In genomic region chr6:46080236-46080635, GRCm38 (mm10) we compare ENCODE assay signal across 19 mouse cellular contexts.
DNase-seq lines count a peak whose midpoint lies in the region; ATAC-seq lines count a peak whose summit lies in the region.
"Had no signal": no experiment of that assay in that cellular context is flagged by ENCODE, and none has a peak within 500 bp of the region (broad histone marks: within the 10 kb centered on the region; RNA-seq: fewer than 3 reads in every experiment).

No protein-coding gene starts in this region.

- H3K4me1 ChIP-seq in midbrain, embryonic 12.5 days: no peaks in the 10 kb centered on the region
- H3K4me1 ChIP-seq in midbrain, embryonic 14.5 days (ENCODE audit: control insufficient read depth, insufficient read depth, low read length): no peaks in the 10 kb centered on the region
- H3K4me1 ChIP-seq in forebrain, embryonic 12.5 days: no peaks in the 10 kb centered on the region
- H3K4me1 ChIP-seq: embryonic facial prominence, embryonic 15.5 days; heart, embryonic 12.5 days; intestine, embryonic 15.5 days; lung, embryonic 15.5 days had no signal

- H3K9me3 ChIP-seq in midbrain, embryonic 12.5 days: no peaks in the 10 kb centered on the region
- H3K9me3 ChIP-seq in midbrain, embryonic 14.5 days (ENCODE audit: control insufficient read depth, low read length): no peaks in the 10 kb centered on the region
- no peaks in the 10 kb centered on the region for H3K9me3 ChIP-seq in forebrain, embryonic 12.5 days
- H3K9me3 ChIP-seq: embryonic facial prominence, embryonic 15.5 days; heart, embryonic 12.5 days; intestine, embryonic 15.5 days; lung, embryonic 15.5 days had no signal

- no peak overlapping the region for H3K27ac ChIP-seq in midbrain, embryonic 12.5 days (replicated peaks)
- H3K27ac ChIP-seq in midbrain, embryonic 14.5 days (replicated peaks; ENCODE audit: low read depth, low read length): no peak overlapping the region
- no peak overlapping the region for H3K27ac ChIP-seq in forebrain, embryonic 12.5 days
- H3K27ac ChIP-seq: embryonic facial prominence, embryonic 15.5 days; hindbrain, embryonic 14.5 days; intestine, embryonic 15.5 days; liver, embryonic 14.5 days; lung, embryonic 15.5 days had no signal

- ATAC-seq in midbrain, embryonic 12.5 days (ENCODE audit: low FRiP score, low read depth): 0 out of 2 replicates have a peak, but pooled peaks have one; percentile 44
- no peak for ATAC-seq in midbrain, embryonic 14.5 days (ENCODE audit: low FRiP score, low TSS enrichment)
- ATAC-seq in forebrain, embryonic 12.5 days (ENCODE audit: low FRiP score): peak; percentile 77
- ATAC-seq: intestine, embryonic 15.5 days had no signal

- H3K36me3 ChIP-seq in midbrain, embryonic 12.5 days: no peaks in the 10 kb centered on the region
- H3K36me3 ChIP-seq in midbrain, embryonic 14.5 days (ENCODE audit: control insufficient read depth, insufficient read depth, low read length): no peaks in the 10 kb centered on the region
- H3K36me3 ChIP-seq in forebrain, embryonic 12.5 days (replicated peaks): no peaks in the 10 kb centered on the region
- H3K36me3 ChIP-seq: embryonic facial prominence, embryonic 15.5 days; heart, embryonic 12.5 days; intestine, embryonic 15.5 days; lung, embryonic 15.5 days had no signal

- no peaks in the 10 kb centered on the region for H3K27me3 ChIP-seq in midbrain, embryonic 12.5 days
- H3K27me3 ChIP-seq in midbrain, embryonic 14.5 days (ENCODE audit: control insufficient read depth, insufficient read depth, low read length): no peaks in the 10 kb centered on the region
- H3K27me3 ChIP-seq in forebrain, embryonic 12.5 days: no peaks in the 10 kb centered on the region
- H3K27me3 ChIP-seq: embryonic facial prominence, embryonic 15.5 days; heart, embryonic 12.5 days; intestine, embryonic 15.5 days; lung, embryonic 15.5 days had no signal

- H3K4me3 ChIP-seq in midbrain, embryonic 12.5 days: no peak overlapping the region
- no peak overlapping the region for H3K4me3 ChIP-seq in midbrain, embryonic 14.5 days (replicated peaks; ENCODE audit: low read depth, low read length)
- H3K4me3 ChIP-seq in forebrain, embryonic 12.5 days (replicated peaks): no peak overlapping the region
- H3K4me3 ChIP-seq: embryonic facial prominence, embryonic 15.5 days; heart, embryonic 12.5 days; intestine, embryonic 15.5 days; lung, embryonic 15.5 days had no signal

- no peak overlapping the region for H3K4me2 ChIP-seq in midbrain, embryonic 12.5 days (replicated peaks)
- H3K4me2 ChIP-seq in midbrain, embryonic 14.5 days (ENCODE audit: low read length): no peak overlapping the region
- no peak overlapping the region for H3K4me2 ChIP-seq in forebrain, embryonic 12.5 days
- H3K4me2 ChIP-seq: embryonic facial prominence, embryonic 15.5 days; heart, embryonic 12.5 days; hindbrain, embryonic 14.5 days; intestine, embryonic 15.5 days; lung, embryonic 15.5 days had no signal

- DNase-seq in embryo, embryonic 10 days (ENCODE audit: low spot score): peak; percentile 7
- no peak for DNase-seq in embryo, embryonic 9.5 days (ENCODE audit: extremely low spot score)
- no peak for DNase-seq in midbrain, embryonic 14.5 days
- DNase-seq in retina, postnatal 1 day: peak; percentile 53
- no peak for DNase-seq in urinary bladder, adult 2 months (ENCODE audit: low spot score)
- no peak for DNase-seq in left cerebral cortex, adult 18-20 months (ENCODE audit: low spot score in 2 of 2)
- DNase-seq: adrenal gland, postnatal 25 days; cerebellum, adult 18-20 months; heart, postnatal 14 days; lung, postnatal 4 days; thymus, postnatal 4 days had no signal

- H3K9ac ChIP-seq in midbrain, embryonic 12.5 days (replicated peaks): no peak overlapping the region
- no peak overlapping the region for H3K9ac ChIP-seq in midbrain, embryonic 14.5 days (replicated peaks; ENCODE audit: low read length)
- H3K9ac ChIP-seq in forebrain, embryonic 12.5 days: no peak overlapping the region
- H3K9ac ChIP-seq: embryonic facial prominence, embryonic 15.5 days; heart, embryonic 12.5 days; hindbrain, embryonic 14.5 days; intestine, embryonic 15.5 days; liver, embryonic 14.5 days; lung, embryonic 15.5 days had no signal

- 30% methylated on average over 2 of the region's 2 CpGs for WGBS in midbrain, embryonic 12.5 days
- WGBS in midbrain, embryonic 14.5 days: 50% methylated on average over 2 of the region's 2 CpGs
- 19% methylated on average over 2 of the region's 2 CpGs for WGBS in forebrain, embryonic 12.5 days

Comparison
In these comparisons a context has a peak if more than half of its experiments do, and no peak if none do; other contexts are left out.
1. DNase-seq: peak in embryo, embryonic 10 days (single experiment) and retina, postnatal 1 day (single experiment); none in embryo, embryonic 9.5 days (single experiment), midbrain, embryonic 14.5 days (single experiment), urinary bladder, adult 2 months (single experiment) and left cerebral cortex, adult 18-20 months (0 of 2).